Mouse (Mus musculus): ENCODE measurements around the gene Thsd7a.

The Thsd7a gene

GRCm38 (mm10) chr6:12386731-12387130, 362.5 kb downstream of the Thsd7a start:
- CTCF ChIA-PET, result no interaction called here

DNA sequence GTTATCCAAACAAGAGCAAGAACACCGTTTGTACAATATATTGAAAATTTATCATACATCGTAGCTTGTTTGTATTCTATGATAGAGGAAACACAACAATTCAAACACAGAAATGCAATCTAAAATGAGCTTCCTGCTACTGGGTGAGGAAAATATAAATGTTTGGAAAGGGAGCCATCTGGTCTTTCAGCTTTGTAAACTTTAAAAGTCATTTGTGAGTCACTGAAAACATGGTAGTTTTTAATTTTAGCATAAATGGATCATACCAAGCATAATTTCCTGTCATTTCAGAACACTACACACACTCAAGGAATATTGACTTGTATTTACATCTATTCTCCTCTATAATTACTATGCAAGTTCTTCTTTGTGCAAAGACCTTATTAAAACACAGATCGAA, 363.6 kb downstream of the Thsd7a start:
- CTCF ChIA-PET, result no interaction called here

DNA sequence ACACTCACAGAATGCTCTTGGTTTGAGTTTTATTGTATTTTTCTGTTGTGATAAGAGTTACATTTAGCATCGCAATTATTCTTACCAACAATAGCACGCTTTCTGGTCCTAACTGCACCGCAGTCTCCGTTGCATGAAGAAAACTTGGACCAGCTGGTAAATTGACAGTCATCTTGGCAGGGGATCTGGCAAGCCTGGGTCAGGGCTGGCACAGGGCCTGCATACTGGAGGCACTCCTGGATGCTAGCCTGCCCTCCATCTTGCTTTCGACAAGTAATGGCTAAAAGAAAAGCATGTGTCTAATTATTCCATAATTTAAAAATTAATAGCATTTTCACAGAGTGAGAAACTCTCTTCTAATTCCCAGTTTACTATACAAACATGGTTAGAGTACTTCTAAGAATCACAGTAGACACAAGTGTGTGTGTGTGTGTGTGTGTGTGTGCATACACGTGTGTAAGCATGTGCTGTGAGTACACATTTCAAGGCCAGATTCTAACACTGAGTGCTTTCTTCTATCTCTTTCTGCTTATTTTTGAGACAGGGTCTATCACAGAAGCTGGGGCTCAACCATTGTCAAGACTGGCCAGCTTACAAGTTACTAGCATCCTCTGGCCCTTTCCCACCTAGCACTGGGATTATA, 368.0 kb downstream of the Thsd7a start:
- CTCF ChIA-PET, result no interaction called here

GRCm38 (mm10) chr6:12380717-12381116, 368.5 kb downstream of the Thsd7a start:
- CTCF ChIA-PET, result no interaction called here

DNA sequence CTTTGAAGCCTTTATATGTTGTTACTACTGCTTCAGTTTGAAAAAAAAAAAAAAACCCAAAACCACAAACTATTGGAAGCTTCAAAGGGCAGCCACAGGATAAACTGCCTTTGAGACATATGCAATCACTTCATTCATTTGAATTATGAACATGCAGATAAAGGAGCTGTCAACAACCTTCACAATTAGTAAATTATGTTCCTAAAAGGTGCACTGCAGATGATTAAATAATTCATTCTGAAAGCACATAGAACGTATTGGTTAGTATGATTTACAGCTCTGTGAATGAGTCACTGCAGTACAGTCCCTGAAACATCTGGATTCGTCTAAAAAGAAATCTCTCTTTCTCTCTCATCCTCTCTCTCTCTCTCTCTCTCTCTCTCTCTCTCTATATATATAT, 390.5 kb downstream of the Thsd7a start:
- CTCF ChIA-PET, result no interaction called here

- CTCF ChIA-PET, result interaction anchor here (0.6 kb wide), 1 partner anchor 976 kb away, joined by 3 read pairs; no protein-coding TSS in a partner anchor
These were observed 395.6 kb downstream of the Thsd7a start for GRCm38 (mm10) chr6:12353573-12353972.

DNA sequence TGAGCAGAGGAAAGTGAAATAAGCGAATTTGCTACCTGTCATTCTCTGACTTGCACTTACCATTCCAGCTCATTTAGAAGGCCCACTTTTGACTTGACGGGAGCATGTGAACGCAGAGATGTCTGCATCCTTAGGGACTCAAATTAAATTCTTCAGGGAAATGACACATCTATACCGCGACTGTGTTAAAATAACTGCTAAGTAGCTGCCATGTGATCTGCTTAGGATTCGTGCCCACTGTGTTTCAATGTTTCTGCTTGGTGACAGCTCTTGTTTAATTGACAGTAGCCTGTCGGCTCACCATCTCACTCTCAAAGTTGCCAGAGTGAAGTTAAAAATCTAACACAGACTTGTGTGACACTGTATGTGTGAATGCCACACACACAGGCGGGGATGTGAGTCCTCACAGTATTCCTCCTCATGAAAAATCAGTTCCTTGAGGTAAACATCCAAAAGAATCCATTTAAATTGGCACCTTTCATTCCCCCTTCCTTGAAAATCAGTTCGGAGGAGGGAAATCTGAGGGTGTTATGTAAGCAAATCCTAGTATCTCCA, 397.0 kb downstream of the Thsd7a start:
- CTCF ChIA-PET, result no interaction called here

DNA sequence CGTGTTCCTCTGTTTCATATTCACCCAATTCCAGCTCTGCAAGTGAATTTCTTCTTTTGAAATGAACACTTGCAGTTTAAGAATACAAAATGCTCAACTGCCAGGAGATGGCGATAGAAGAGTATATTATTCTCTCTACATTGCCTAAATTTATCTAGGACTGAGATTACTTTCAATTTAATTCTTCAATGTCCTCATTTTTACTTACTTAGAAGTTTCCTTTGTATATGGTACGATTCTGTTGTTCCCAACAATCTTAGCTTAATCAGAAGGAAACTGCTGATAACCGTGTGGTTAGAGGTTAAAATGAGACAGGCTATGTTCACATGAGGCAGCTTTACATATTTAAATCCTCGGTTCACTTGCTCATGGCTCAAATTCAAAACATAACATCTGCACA, 398.5 kb downstream of the Thsd7a start:
- CTCF ChIA-PET, result no interaction called here

- CTCF ChIA-PET, result no interaction called here
These were observed 400.0 kb downstream of the Thsd7a start for GRCm38 (mm10) chr6:12349105-12349759.

DNA sequence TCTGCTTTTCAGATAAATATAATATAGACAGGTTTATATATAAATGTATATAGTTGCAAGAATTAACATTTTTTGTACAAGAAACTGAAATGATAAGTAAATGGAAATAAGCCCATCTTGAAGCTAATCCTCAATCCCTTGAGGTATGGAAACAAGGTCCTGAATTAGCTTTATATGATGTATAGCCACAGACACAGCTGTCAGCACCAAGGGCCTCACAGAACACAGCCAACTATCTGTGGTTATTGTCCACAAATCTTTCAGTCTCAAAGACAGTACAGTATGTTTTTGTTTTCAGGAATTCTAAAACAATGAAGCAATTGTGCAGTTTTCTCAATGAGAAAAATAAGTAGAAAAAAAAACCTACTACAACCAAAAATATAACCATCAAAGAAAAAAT, 400.5 kb downstream of the Thsd7a start:
- CTCF ChIA-PET, result no interaction called here

- CTCF ChIA-PET, result no interaction called here
These were observed 412.3 kb downstream of the Thsd7a start for GRCm38 (mm10) chr6:12336590-12337584.

DNA sequence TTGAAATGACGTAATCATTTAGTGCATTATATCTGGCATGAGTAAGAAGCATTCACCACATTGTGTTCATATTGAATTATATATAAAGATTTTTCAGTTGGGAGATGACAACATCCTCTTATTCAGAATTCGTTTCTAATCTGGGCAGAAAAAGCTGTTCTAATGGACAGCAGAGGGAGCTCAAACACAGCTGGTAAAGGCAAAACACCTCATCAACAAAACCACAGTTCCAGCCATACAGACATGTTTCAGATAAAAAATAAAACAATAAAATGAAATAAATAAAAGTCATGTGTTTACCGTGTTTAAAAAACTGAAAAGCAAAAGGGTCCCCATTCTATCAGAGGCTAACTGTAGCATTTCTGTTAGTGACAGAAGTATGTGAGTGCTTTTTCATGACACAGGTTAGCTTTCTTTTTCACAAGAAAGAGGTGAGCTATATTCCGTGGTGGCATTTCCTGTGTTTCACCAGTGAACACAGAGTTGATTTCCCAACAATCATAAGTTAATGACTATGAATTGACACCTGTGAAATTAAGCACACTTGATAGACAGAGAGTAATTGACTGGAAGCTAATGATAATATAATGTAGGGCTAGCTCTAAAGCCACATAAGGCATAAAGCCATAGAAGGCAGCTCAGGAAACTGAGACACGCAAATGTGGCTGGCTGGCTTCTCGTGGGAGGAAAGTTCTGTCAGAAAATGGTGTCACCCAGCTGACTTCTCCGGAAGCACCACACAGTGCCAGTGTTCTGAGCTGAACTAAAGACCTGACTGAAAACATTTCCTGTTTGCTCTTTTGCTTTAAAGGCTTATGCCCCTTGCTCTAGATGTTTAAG, 433.9 kb downstream of the Thsd7a start:
- CTCF ChIA-PET, result no interaction called here

GRCm38 (mm10) chr6:12307502-12307901, 441.7 kb downstream of the Thsd7a start:
- CTCF ChIA-PET, result no interaction called here

DNA sequence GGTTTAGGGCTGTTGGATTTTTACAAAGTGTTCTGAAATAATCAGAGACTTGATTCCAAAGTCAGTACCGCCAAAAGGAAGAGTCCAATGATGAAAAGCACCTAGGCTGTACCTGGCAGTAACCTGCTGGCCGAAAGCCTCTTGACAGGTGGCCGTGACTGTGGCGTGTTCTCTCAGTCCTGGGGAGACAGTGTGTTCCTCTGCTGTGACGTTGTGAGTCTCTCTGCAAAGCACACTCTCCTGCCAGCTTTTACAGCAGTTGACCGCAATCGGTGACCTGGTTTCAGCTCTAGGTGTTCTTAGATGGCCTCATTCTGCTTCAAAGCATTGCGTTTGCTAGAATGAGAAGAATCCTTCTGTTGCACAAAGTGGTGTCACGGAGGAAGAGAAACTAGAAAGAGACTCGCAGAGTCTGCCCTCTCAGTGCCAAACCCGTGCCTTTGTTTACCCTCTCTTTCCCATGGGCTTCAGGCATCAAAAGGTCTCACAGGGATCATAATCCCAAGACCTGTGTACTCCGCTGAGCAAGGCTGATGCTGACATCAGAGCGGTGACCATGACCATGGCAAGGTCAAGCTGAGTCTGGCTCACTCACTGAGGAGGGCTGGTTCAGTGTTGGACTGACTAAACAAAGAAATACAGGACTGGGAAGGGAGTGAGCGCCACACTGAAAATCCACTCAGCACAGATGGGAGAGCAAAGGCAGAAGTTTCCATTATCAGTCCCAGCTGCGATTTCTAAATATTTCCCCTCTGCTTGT, 486.4 kb downstream of the Thsd7a start:
- CTCF ChIA-PET, result no interaction called here

Measured in spleen, embryonic (tissue).